Mouse (Mus musculus) B cell, adult 67 days (primary cell): ENCODE results near the gene Gm21866. TPM values are rescaled to one million over a fixed set of nuclear protein-coding genes. Genes with fewer than 3 reads are reported as not detected.

Experiments
- total RNA-seq, 2 experiments: library from RNA; stranded (reverse); gene quantifications; 4 replicates each; pipeline ENCODE4 v1.2.4; 2023

Gm21866 gene
- not detected for total RNA-seq

GRCm38 (mm10) chrY:13465479-13465878, at the start of gene Gm21866:
Gene Gm21866 (minus strand): TSS chrY:13465579.

GRCm38 (mm10) chrY:13493726-13494125, 28.3 kb upstream of the Gm21866 start, which contains the start of gene Gm20773:
Gene Gm20773 (plus strand): TSS chrY:13494026.

Other genes starting within 250 kb of the Gm21866 start
- gene Gm21828, start 241.7 kb downstream of the Gm21866 start, total RNA-seq: not detected
- gene Gm21440, start 213.2 kb downstream of the Gm21866 start, total RNA-seq: not detected
- gene Gm21454, start 213.1 kb downstream of the Gm21866 start, total RNA-seq: not detected
- gene Gm21725, start 116.5 kb downstream of the Gm21866 start, total RNA-seq: not detected
- gene Gm20773, start 28.4 kb upstream of the Gm21866 start, total RNA-seq: not detected